ENCODE assay signal across 11 mouse cellular contexts in genomic region chr4:97695414-97696040, GRCm38 (mm10).
DNase-seq lines count a peak whose midpoint lies in the region; ATAC-seq and TF ChIP-seq lines count a peak whose summit lies in the region.
"Had no signal": no experiment of that assay in that cellular context is flagged by ENCODE, and none has a peak within 500 bp of the region (broad histone marks: within the 10 kb centered on the region; RNA-seq: fewer than 3 reads in every experiment).

No protein-coding gene starts in this region.

- H3K36me3 ChIP-seq in kidney, adult 2 months (ENCODE audit: control insufficient read depth, insufficient read depth, low read length), result no peaks in the 10 kb centered on the region
- no peaks in the 10 kb centered on the region for H3K36me3 ChIP-seq in limb, embryonic 11.5 days (ENCODE audit: control insufficient read depth, insufficient read depth, low read length)
- no peaks in the 10 kb centered on the region for H3K36me3 ChIP-seq in midbrain, embryonic 11.5 days (ENCODE audit: control insufficient read depth, insufficient read depth, low read length)
- H3K36me3 ChIP-seq: hindbrain, embryonic 10.5 days had no signal

- WGBS in kidney, adult 2 months, result 72% methylated on average over 7 of the region's 7 CpGs
- 33% methylated on average over 7 of the region's 7 CpGs for WGBS in limb, embryonic 11.5 days
- WGBS in midbrain, embryonic 11.5 days, result 77% methylated on average over 7 of the region's 7 CpGs

- no peaks in the 10 kb centered on the region for H3K27me3 ChIP-seq in kidney, adult 2 months (replicated peaks; ENCODE audit: control insufficient read depth, insufficient read depth, low read length)
- no peaks in the 10 kb centered on the region for H3K27me3 ChIP-seq in limb, embryonic 11.5 days (ENCODE audit: control insufficient read depth, insufficient read depth, low read length)
- H3K27me3 ChIP-seq in midbrain, embryonic 11.5 days (ENCODE audit: control insufficient read depth, insufficient read depth, low read length), result no peaks in the 10 kb centered on the region

- no peak overlapping the region for H3K27ac ChIP-seq in kidney, adult 2 months (ENCODE audit: insufficient read depth, low read depth, low read length)
- no peak overlapping the region; the same call in 1 of the 2 replicates for H3K27ac ChIP-seq in limb, embryonic 11.5 days (replicated peaks; ENCODE audit: low read depth, low read length)
- H3K27ac ChIP-seq in midbrain, embryonic 11.5 days (ENCODE audit: low read depth, low read length), result no peak overlapping the region
- H3K27ac ChIP-seq: hindbrain, embryonic 10.5 days had no signal

- no peak overlapping the region for H3K9ac ChIP-seq in limb, embryonic 11.5 days (ENCODE audit: low read length)
- H3K9ac ChIP-seq in midbrain, embryonic 11.5 days (ENCODE audit: low read length), result no peak overlapping the region

- ATAC-seq in limb, embryonic 11.5 days (ENCODE audit: insufficient number of reproducible peaks, low FRiP score, low TSS enrichment, low read depth), result no peak
- no peak for ATAC-seq in midbrain, embryonic 11.5 days (ENCODE audit: low FRiP score)
- ATAC-seq: forebrain, embryonic 16.5 days had no signal

- peak; percentile 42 for DNase-seq in kidney, adult 2 months
- no peak for DNase-seq in kidney, adult 11 months
- DNase-seq in adrenal gland, adult 2 months, result peak; percentile 86
- DNase-seq in gastrocnemius, postnatal 10 days, result peak; percentile 58
- DNase-seq in limb, embryonic 11.5 days (ENCODE audit: low spot score), result peak; percentile 44
- no peak for DNase-seq in cerebellum, adult 18-20 months
- DNase-seq in midbrain, embryonic 11.5 days (ENCODE audit: low spot score, missing footprints), result no peak
- no peak for DNase-seq in cerebellum, adult 9-11 months
- DNase-seq: cerebellum, adult 9-10 months had no signal

- no peak overlapping the region for H3K4me3 ChIP-seq in kidney, adult 2 months (ENCODE audit: insufficient read depth, low read depth, low read length)
- H3K4me3 ChIP-seq in limb, embryonic 11.5 days (ENCODE audit: low read depth, low read length), result no peak overlapping the region
- no peak overlapping the region for H3K4me3 ChIP-seq in midbrain, embryonic 11.5 days (ENCODE audit: low read depth, low read length)
- H3K4me3 ChIP-seq: hindbrain, embryonic 10.5 days had no signal

- H3K9me3 ChIP-seq in limb, embryonic 11.5 days (ENCODE audit: control insufficient read depth, low read length), result no peaks in the 10 kb centered on the region; the same call in 1 of the 2 replicates
- no peaks in the 10 kb centered on the region for H3K9me3 ChIP-seq in midbrain, embryonic 11.5 days (ENCODE audit: control insufficient read depth, low read length)
- H3K9me3 ChIP-seq: hindbrain, embryonic 10.5 days had no signal

- TF ChIP-seq CTCF in kidney, adult 2 months (conservative IDR thresholded peaks at IDR 0.05; ENCODE audit: insufficient read depth, insufficient read length, low read depth, low read length), result no peak

- no peak overlapping the region for H3K4me2 ChIP-seq in limb, embryonic 11.5 days (ENCODE audit: low read depth, severe bottlenecking)
- H3K4me2 ChIP-seq in midbrain, embryonic 11.5 days, result no peak overlapping the region

- H3K4me1 ChIP-seq in kidney, adult 2 months (ENCODE audit: control insufficient read depth, insufficient read depth, low read length), result no peaks in the 10 kb centered on the region
- peaks cover 11% of the 10 kb centered on the region for H3K4me1 ChIP-seq in limb, embryonic 11.5 days (ENCODE audit: control insufficient read depth, insufficient read depth, low read length)
- no peaks in the 10 kb centered on the region for H3K4me1 ChIP-seq in midbrain, embryonic 11.5 days (ENCODE audit: control insufficient read depth, insufficient read depth, low read length)

- no peak for TF ChIP-seq POLR2A in kidney, adult 2 months (IDR thresholded peaks at IDR 0.05; ENCODE audit: low read depth, low read length)

Comparison
In these comparisons a context has a peak if more than half of its experiments do, and no peak if none do; other contexts are left out.
1. DNase-seq: peak in kidney, adult 2 months (single experiment), adrenal gland, adult 2 months (single experiment), gastrocnemius, postnatal 10 days (single experiment) and limb, embryonic 11.5 days (single experiment); none in kidney, adult 11 months (single experiment), cerebellum, adult 18-20 months (0 of 2), midbrain, embryonic 11.5 days (single experiment) and cerebellum, adult 9-11 months (single experiment).